Mouse (Mus musculus) gastrocnemius, adult 2 months (tissue): ENCODE measurements around the gene Prss42. TPM values are rescaled to one million over a fixed set of nuclear protein-coding genes. Genes with fewer than 3 reads are reported as not detected.

ENCODE experiments used
- DNase-seq: peaks from one replicate; pipeline ENCODE4 v3.0.0; 2022
- H3K27ac ChIP-seq: fragments of 200-600 bp; 2 replicates; pipeline ENCODE4 v1.8.1; 2022; ENCODE audit warnings: mild to moderate bottlenecking
- H3K4me3 ChIP-seq: fragments of 200-600 bp; 2 replicates; pipeline ENCODE4 v1.8.1; 2022; ENCODE audit warnings: mild to moderate bottlenecking, moderate library complexity
- CTCF ChIP-seq: fragments of 200-600 bp; IDR thresholded peaks from 2 replicates; pipeline ENCODE4 v1.8.1; 2022; ENCODE audit warnings: antibody characterized with exemption, mild to moderate bottlenecking, moderate library complexity
- intact Hi-C: fragments of 180-260 bp; cut with DNase I; formaldehyde crosslinking; loops from one replicate; pipeline ENCODE4 v1.15.1; 2025
- total RNA-seq, 2 experiments: library from RNA; stranded (reverse); gene quantifications; 2 replicates each; pipeline ENCODE4 v1.2.3; 2021

Gene Prss42
- total RNA-seq, 2 experiments from 2014 or later: not detected

- Histone ChIP-seq H3K27ac (no peak within 1 kb of the TSS), H3K4me3 (no peak within 1 kb of the TSS)
- TF ChIP-seq CTCF: no peak
- DNase-seq: no peak
- intact Hi-C loops: no loop called here
Observed at GRCm38 (mm10) chr9:110844206-110844605, 46.2 kb downstream of the Prss42 start, which contains the start of gene Prss46. Gene Prss46, plus strand, starts transcription at chr9:110844506.

- intact Hi-C loops: no loop called here
- H3K27ac ChIP-seq: no peak overlapping the region
- H3K4me3 ChIP-seq: no peak overlapping the region
- DNase-seq: peak; percentile 13
- no peak for TF ChIP-seq CTCF
Observed at GRCm38 (mm10) chr9:110849162-110849561, 51.2 kb downstream of the Prss42 start.

Other genes with a start within 250 kb of the Prss42 start
- 1 to 10 TPM in 1 of 2 experiments, under 1 TPM in 1; 0.64 to 1.2 TPM for gene Nradd, start 173.7 kb upstream of the Prss42 start, total RNA-seq
- gene Nbeal2, start 144.0 kb upstream of the Prss42 start, total RNA-seq: 1 to 10 TPM; 4.7 to 5.0 TPM
- 10 to 100 TPM; 43.4 to 51.7 TPM for gene Ccdc12, start 141.7 kb upstream of the Prss42 start, total RNA-seq
- gene Myl3, start 56.3 kb upstream of the Prss42 start, total RNA-seq: 1,000 to 10,000 TPM in 1 of 2 experiments, 100 to 1,000 TPM in 1; 528 to 1,790 TPM
- gene Pth1r, start 51.0 kb upstream of the Prss42 start, total RNA-seq: 1 to 10 TPM in 1 of 2 experiments, under 1 TPM in 1; 0.99 to 1.3 TPM
- not detected for gene Prss44, start 15.8 kb downstream of the Prss42 start, total RNA-seq
- gene Prss43, start 28.5 kb downstream of the Prss42 start, total RNA-seq: not detected
- not detected for gene Prss45, start 36.4 kb downstream of the Prss42 start, total RNA-seq
- gene Prss46, start 46.3 kb downstream of the Prss42 start, total RNA-seq: not detected
- gene Prss50, start 59.8 kb downstream of the Prss42 start, total RNA-seq: not detected
- gene Als2cl, start 81.7 kb downstream of the Prss42 start, total RNA-seq: 1 to 10 TPM; 3.7 to 7.5 TPM
- under 1 TPM; 0.41 to 0.70 TPM for gene Tmie, start 81.9 kb downstream of the Prss42 start, total RNA-seq
- gene Fam240a, start 118.7 kb downstream of the Prss42 start, total RNA-seq: 1 to 10 TPM in 1 of 2 experiments, not detected in 1; 2.4 TPM
- not detected for gene Tdgf1, start 148.0 kb downstream of the Prss42 start, total RNA-seq
- gene Lrrc2, start 153.4 kb downstream of the Prss42 start, total RNA-seq: 10 to 100 TPM; 75.0 to 80.8 TPM
- gene Rtp3, start 192.4 kb downstream of the Prss42 start, total RNA-seq: 1 to 10 TPM; 1.1 to 1.2 TPM
- not detected for gene Ltf, start 221.1 kb downstream of the Prss42 start, total RNA-seq